Mouse (Mus musculus) C2C12 (cell line): ENCODE results near the gene Olah.

Experiments used
- CEBPB ChIP-seq: IDR thresholded peaks from one replicate; pipeline ENCODE4 v1.6.1; 2011; ENCODE audit warnings: low read depth, mild to moderate bottlenecking, control low read depth, moderate library complexity
- CTCF ChIP-seq: IDR thresholded peaks from one replicate; pipeline ENCODE4 v1.5.1; 2011; ENCODE audit not compliant: control insufficient read depth, insufficient read depth, insufficient read length
- FOSL1 ChIP-seq: IDR thresholded peaks from one replicate; pipeline ENCODE4 v1.8.0; 2011; ENCODE audit warnings: mild to moderate bottlenecking, low read length; ENCODE audit not compliant: poor library complexity, insufficient read depth, severe bottlenecking
- MAX ChIP-seq: IDR thresholded peaks from one replicate; pipeline ENCODE4 v1.6.1; 2011; ENCODE audit warnings: mild to moderate bottlenecking, control low read depth
- MYOD1 ChIP-seq: IDR thresholded peaks from one replicate; pipeline ENCODE4 v1.6.1; 2011; ENCODE audit warnings: low read depth; ENCODE audit not compliant: control insufficient read depth, insufficient read length
- MYOG ChIP-seq: IDR thresholded peaks from one replicate; pipeline ENCODE4 v1.6.1; 2011; ENCODE audit not compliant: control insufficient read depth, insufficient read length; ENCODE audit errors: extremely low read depth
- USF1 ChIP-seq: IDR thresholded peaks from one replicate; pipeline ENCODE4 v1.6.1; 2011; ENCODE audit warnings: low read depth, mild to moderate bottlenecking, control low read depth, moderate library complexity

DNA sequence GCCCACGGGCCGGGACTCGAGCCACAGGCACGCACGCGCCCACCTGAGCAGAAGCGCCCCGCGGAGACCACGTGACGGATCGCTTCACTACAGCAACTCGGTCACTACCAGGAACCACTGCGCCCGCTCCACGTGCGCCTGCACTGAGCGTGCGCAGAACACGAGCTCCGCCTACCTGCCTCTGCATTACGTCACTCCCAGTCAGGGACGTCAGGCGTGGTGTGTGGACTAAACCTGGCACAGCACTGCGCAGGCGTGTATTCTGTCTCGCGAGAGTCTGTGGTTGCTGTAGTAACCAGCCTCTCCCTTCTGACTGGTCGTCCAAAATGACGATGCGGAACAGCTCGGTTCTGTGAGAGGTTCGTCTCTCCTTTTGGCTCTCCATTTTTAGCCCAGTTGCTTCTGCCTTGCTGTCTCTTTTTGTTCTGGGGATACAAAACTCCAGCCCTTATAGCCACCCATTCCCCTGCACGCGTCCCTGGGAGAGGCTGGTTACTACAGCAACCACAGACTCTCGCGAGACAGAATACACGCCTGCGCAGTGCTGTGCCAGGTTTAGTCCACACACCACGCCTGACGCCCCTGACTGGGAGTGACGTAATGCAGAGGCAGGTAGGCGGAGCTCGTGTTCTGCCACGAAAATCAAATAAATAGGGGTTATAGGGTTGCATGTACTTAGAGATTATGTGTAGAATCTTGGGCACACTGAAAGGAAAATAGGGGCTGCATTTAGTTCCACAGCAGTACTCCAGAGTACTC, 64.3 kb downstream of the Olah start, which contains the start of gene Rpp38:
- no peak for TF ChIP-seq MYOD1
- TF ChIP-seq CTCF = no peak
- TF ChIP-seq FOSL1 = no peak
- peak; percentile 100 for TF ChIP-seq MAX
- TF ChIP-seq MYOG = no peak
- TF ChIP-seq USF1 = peak; percentile 95
- TF ChIP-seq CEBPB = peak; percentile 47
